Mouse (Mus musculus) cerebellum, adult 2 months (tissue): Measurements from ENCODE around the gene Fuom. TPM values are rescaled to one million over a fixed set of nuclear protein-coding genes. Genes with fewer than 3 reads are reported as not detected.

ENCODE experiments used
- DNase-seq, 2 experiments: peaks; one replicate each; pipeline ENCODE4 v3.0.0; 2021
- H3K27ac ChIP-seq: fragments of 200-500 bp; 2 replicates; pipeline ENCODE4 v1.5.1; 2012; ENCODE audit warnings: low read length, control low read depth, inconsistent platforms; ENCODE audit not compliant: insufficient read depth
- H3K27me3 ChIP-seq: fragments of 200-500 bp; 2 replicates; pipeline ENCODE4 v1.6.1; 2012; ENCODE audit warnings: inconsistent platforms, mild to moderate bottlenecking, low read length, moderate library complexity; ENCODE audit not compliant: control insufficient read depth, insufficient read depth
- H3K4me1 ChIP-seq: fragments of 200-500 bp; 2 replicates; pipeline ENCODE4 v1.6.1; 2011; ENCODE audit warnings: low read length; ENCODE audit not compliant: control insufficient read depth, insufficient read depth
- H3K4me3 ChIP-seq: fragments of 200-500 bp; replicated peaks from 2 replicates; pipeline ENCODE3; 2011; ENCODE audit warnings: mild to moderate bottlenecking, low read depth, low read length, control low read depth; ENCODE audit not compliant: insufficient read depth
- CTCF ChIP-seq: fragments of 200-500 bp; IDR thresholded peaks from 2 replicates; pipeline ENCODE4 v1.5.1; 2011; ENCODE audit warnings: low read depth, mild to moderate bottlenecking, control low read depth, low read length, moderate library complexity, borderline replicate concordance; ENCODE audit not compliant: insufficient read depth
- POLR2A ChIP-seq: fragments of 200-500 bp; IDR thresholded peaks from 2 replicates; pipeline ENCODE4 v1.6.1; 2011; ENCODE audit warnings: low read length, control low read depth, borderline replicate concordance; ENCODE audit not compliant: insufficient read depth
- WGBS: fragments of 180-500 bp; shearing (Covaris S2); methylation state at CpG from one replicate; pipeline ENCODE4 v1.1.7; 2018; 5-methylcytosine and 5-hydroxymethylcytosine counted together
- polyA plus RNA-seq: library from polyadenylated mRNA; depleted of rRNA; stranded (reverse); fragments of >200 nt; gene quantifications from 2 replicates; pipeline ENCODE4 v1.2.3, GENCODE M21; 2012

The Fuom gene
- polyA plus RNA-seq, 1 experiment, result 94.7 TPM

DNA sequence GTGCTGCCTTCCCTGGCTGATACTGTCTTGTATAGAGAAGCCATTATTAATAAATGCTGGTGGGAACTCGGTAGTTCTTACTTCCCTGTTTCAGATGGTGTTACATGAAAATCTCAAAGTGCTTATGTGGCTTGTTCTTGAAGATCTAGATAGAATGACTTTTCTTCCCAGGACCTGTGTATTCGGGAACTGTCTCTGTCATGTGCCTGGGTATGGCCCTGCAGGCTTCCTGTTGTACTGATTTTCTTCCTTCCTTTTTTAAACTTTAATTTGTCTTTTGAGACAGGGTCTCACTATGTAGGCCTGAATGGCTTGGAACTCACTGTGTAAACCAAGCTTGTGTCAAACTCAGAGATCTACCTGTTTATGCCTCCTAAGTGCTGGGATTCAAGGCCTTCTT, 25.7 kb upstream of the Fuom start:
- Histone ChIP-seq H3K27ac (no peak overlapping the region), H3K27me3 (no peaks in the 10 kb centered on the region), H3K4me3 (no peak overlapping the region), H3K4me1 (0 out of 2 replicates have a peak, but pooled peaks cover 2% of the 10 kb centered on the region)
- DNase-seq, result no peak
- no peak for TF ChIP-seq POLR2A
- no peak for TF ChIP-seq CTCF
- 90% methylated on average over 2 of the region's 2 CpGs for WGBS

DNA sequence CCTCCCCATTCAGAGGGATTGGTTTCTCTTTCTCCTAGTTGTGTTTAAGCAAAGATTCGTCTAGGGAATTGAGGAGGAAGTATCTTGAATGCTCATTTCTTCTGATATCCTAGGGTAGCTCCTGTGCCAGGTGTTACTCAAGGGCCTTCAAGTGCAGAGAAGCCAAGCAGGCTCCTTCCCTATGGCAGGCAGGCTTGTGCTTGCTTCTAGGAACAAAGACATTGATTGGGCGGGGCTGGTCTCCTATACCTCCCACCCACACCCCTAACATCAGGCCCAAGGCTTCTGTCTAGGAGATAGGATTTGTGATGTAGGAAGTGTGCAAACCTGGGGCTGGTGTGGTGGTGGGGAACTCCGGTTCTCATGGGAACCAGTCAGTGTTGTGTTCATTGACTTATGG, 24.7 kb upstream of the Fuom start:
- 96% methylated on average over 3 of the region's 3 CpGs for WGBS
- TF ChIP-seq CTCF (no peak), POLR2A (no peak)
- Histone ChIP-seq H3K4me3 (no peak overlapping the region), H3K27me3 (no peaks in the 10 kb centered on the region), H3K27ac (no peak overlapping the region), H3K4me1 (0 out of 2 replicates have a peak, but pooled peaks cover 2% of the 10 kb centered on the region)
- no peak for DNase-seq

- H3K4me3 ChIP-seq, result peak overlapping the region; percentile 55
- no peak for DNase-seq
- no peak overlapping the region for H3K27ac ChIP-seq
- WGBS, result 16% methylated on average over 5 of the region's 5 CpGs
- TF ChIP-seq POLR2A, result no peak
- no peak for TF ChIP-seq CTCF
- H3K27me3 ChIP-seq, result no peaks in the 10 kb centered on the region
- 0 out of 2 replicates have a peak, but pooled peaks cover 2% of the 10 kb centered on the region for H3K4me1 ChIP-seq
These were observed 23.7 kb upstream of the Fuom start for GRCm38 (mm10) chr7:140126022-140126350.

GRCm38 (mm10) chr7:140125278-140126021, 23.2 kb upstream of the Fuom start:
- peak; percentile 92 to 93 for DNase-seq
- no peak for TF ChIP-seq CTCF
- TF ChIP-seq POLR2A, result peak; percentile 78; the same call in 1 of the 2 replicates
- H3K27me3 ChIP-seq, result no peaks in the 10 kb centered on the region
- H3K27ac ChIP-seq, result no peak overlapping the region
- WGBS, result under 1% methylated on average over 40 of the region's 40 CpGs
- H3K4me3 ChIP-seq, result peak overlapping the region; percentile 55
- 0 out of 2 replicates have a peak, but pooled peaks cover 2% of the 10 kb centered on the region for H3K4me1 ChIP-seq

DNA sequence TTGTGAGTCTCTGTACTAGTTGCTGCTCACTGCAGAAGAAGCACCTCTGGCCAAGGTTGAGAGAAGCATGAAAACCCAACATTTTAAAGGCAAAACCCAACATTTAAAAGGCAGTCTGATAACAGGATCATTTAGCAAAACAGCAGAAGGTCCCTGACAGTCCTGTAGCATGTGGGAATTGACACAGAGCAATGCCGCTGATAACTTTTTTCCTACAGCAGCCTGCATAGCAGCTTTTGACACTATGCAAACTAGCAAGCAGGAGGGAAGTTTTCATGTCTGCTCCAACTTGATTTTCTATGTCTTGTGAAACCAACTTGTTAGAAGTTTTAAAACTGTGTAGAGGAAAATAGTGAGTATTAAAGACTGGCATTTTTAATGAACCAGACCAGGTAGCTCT, 22.1 kb upstream of the Fuom start:
- H3K4me1 ChIP-seq, result 0 out of 2 replicates have a peak, but pooled peaks cover 2% of the 10 kb centered on the region
- DNase-seq, result no peak
- no peak overlapping the region for H3K27ac ChIP-seq
- 94% methylated on average over 1 of the region's 1 CpGs for WGBS
- H3K4me3 ChIP-seq, result no peak overlapping the region
- TF ChIP-seq CTCF (no peak), POLR2A (no peak)
- no peaks in the 10 kb centered on the region for H3K27me3 ChIP-seq

- no peak for DNase-seq
- H3K4me3 ChIP-seq, result no peak overlapping the region
- 33% methylated on average over 4 of the region's 4 CpGs for WGBS
- H3K27ac ChIP-seq, result no peak overlapping the region
- H3K27me3 ChIP-seq, result no peaks in the 10 kb centered on the region
- 0 out of 2 replicates have a peak, but pooled peaks cover 2% of the 10 kb centered on the region for H3K4me1 ChIP-seq
- TF ChIP-seq CTCF (no peak), POLR2A (no peak)
These were observed 20.5 kb upstream of the Fuom start for GRCm38 (mm10) chr7:140122765-140123164.

GRCm38 (mm10) chr7:140121338-140121910, 19.2 kb upstream of the Fuom start:
- peaks cover 7% of the 10 kb centered on the region; the same call in 1 of the 2 replicates for H3K4me1 ChIP-seq
- H3K27ac ChIP-seq, result no peak overlapping the region
- no peak overlapping the region for H3K4me3 ChIP-seq
- TF ChIP-seq CTCF, result no peak
- TF ChIP-seq POLR2A, result no peak
- no peak for DNase-seq
- 75% methylated on average over 13 of the region's 13 CpGs for WGBS
- H3K27me3 ChIP-seq, result no peaks in the 10 kb centered on the region

- Histone ChIP-seq H3K27me3 (no peaks in the 10 kb centered on the region), H3K4me3 (no peak overlapping the region), H3K4me1 (peaks cover 5% of the 10 kb centered on the region; the same call in 1 of the 2 replicates), H3K27ac (no peak overlapping the region)
- TF ChIP-seq POLR2A (no peak), CTCF (no peak)
- WGBS, result 93% methylated on average over 2 of the region's 2 CpGs
- DNase-seq, result no peak
These were observed 18.2 kb upstream of the Fuom start for GRCm38 (mm10) chr7:140120484-140120883.
